Mouse (Mus musculus) limb, embryonic 15.5 days (tissue): ENCODE data around the gene Snx25. TPM values are rescaled to one million over a fixed set of nuclear protein-coding genes. Genes with fewer than 3 reads are reported as not detected.

Source experiments
- ATAC-seq: fragments of 200-750 bp; cut with Nextera tagmentation; 2 replicates; pipeline ENCODE4 v1.8.0; 2017; ENCODE audit warnings: low read depth, moderate TSS enrichment; ENCODE audit not compliant: insufficient number of reproducible peaks, low FRiP score, low TSS enrichment
- H3K27ac ChIP-seq: fragments of 300-500 bp; sonication (generic); 2 replicates; pipeline ENCODE4 v1.5.1; 2015; ENCODE audit warnings: moderate library complexity, mild to moderate bottlenecking, inconsistent platforms
- H3K27me3 ChIP-seq: fragments of 300-500 bp; sonication (generic); 2 replicates; pipeline ENCODE4 v1.6.1; 2015; ENCODE audit warnings: inconsistent platforms
- H3K36me3 ChIP-seq: fragments of 300-500 bp; sonication (generic); 2 replicates; pipeline ENCODE4 v1.6.1; 2015; ENCODE audit warnings: inconsistent platforms
- H3K4me1 ChIP-seq: fragments of 300-500 bp; sonication (generic); 2 replicates; pipeline ENCODE4 v1.6.1; 2015; ENCODE audit warnings: inconsistent platforms
- H3K4me2 ChIP-seq: fragments of 300-500 bp; sonication (generic); 2 replicates; pipeline ENCODE4 v1.6.1; 2015; ENCODE audit warnings: mild to moderate bottlenecking, inconsistent platforms
- H3K4me3 ChIP-seq: fragments of 300-500 bp; sonication (generic); 2 replicates; pipeline ENCODE4 v1.5.1; 2015; ENCODE audit warnings: mild to moderate bottlenecking, inconsistent platforms
- H3K9ac ChIP-seq: fragments of 300-500 bp; sonication (generic); 2 replicates; pipeline ENCODE4 v1.6.1; 2015; ENCODE audit warnings: inconsistent platforms
- H3K9me3 ChIP-seq: fragments of 300-500 bp; sonication (generic); 2 replicates; pipeline ENCODE4 v1.6.1; 2016; ENCODE audit warnings: inconsistent platforms
- WGBS: fragments of 180-500 bp; shearing (Covaris S2); methylation state at CpG from one replicate; pipeline ENCODE4 v1.1.7; 2015; 5-methylcytosine and 5-hydroxymethylcytosine counted together
- polyA plus RNA-seq: library from polyadenylated mRNA; unstranded; fragments of >200 nt; fragmentation: Nextera tagmentation; extraction: Ambion mirVana; gene quantifications from 2 replicates; pipeline ENCODE4 v1.2.1, GENCODE M21; 2015

Snx25 gene
- polyA plus RNA-seq, result 5.4 and 6.1 TPM in 2 replicates

DNA sequence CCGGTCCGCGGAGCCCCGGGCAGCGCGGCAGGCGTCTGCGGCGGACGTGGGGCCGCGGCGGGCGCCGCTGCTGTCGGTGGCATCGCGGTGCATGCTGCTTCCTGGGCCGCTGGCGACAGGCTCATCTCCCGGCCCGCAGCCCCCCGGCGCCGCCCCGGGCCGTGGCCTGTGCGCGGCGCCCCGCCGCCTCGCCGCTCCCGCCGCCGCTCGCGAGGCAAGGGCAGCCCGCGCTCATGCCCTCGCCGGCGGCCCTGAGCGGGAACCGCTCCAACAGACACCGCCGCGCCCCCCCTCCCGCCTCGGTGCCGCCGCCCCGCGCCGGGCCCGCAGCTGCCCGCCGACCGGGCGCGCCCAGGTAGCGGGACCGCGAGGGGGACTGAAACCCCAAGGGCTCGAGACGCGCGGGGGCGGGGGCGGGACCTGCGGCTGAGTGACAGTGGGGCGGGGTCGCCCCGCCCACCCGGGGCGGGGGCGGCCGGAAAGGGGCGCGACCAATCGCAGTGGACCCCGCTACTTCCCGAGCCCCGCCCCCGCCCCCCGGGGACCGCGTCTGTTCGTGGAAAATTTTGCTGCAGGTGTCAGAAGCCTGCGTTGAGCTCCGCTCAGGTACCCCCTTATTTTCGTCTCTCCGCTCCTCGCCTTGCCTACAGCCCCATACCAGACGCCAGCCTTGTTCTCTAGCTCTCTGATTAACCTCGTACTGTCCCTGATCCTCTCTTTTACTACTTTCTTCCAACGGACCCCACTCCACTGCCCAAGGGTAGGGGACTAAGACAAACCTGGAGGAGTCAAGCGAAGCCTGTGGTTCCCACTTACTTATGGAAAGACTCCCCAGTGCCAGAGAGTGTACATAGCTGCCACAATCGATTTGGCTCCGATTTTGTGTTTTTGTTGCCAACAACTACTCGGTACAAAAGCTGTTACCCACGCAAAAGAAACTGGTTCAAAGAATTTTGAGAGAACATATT is at the start of gene Snx25:
Gene Snx25, minus strand, starts transcription at position 96 of the 968 bp plus-strand sequence.
- Histone ChIP-seq H3K4me1 (peaks cover 17% of the 10 kb centered on the region), H3K4me3 (peak within 1 kb of the TSS; percentile 70), H3K27ac (peak within 1 kb of the TSS; percentile 64), H3K9me3 (no peaks in the 10 kb centered on the region), H3K4me2 (peak within 1 kb of the TSS; percentile 78), H3K36me3 (no peaks in the 10 kb centered on the region), H3K27me3 (peaks cover 2% of the 10 kb centered on the region; the same call in 1 of the 2 replicates), H3K9ac (peak within 1 kb of the TSS; percentile 56)
- WGBS, result 4% methylated on average over 36 of the region's 103 CpGs
- ATAC-seq, result peak; percentile 80

DNA sequence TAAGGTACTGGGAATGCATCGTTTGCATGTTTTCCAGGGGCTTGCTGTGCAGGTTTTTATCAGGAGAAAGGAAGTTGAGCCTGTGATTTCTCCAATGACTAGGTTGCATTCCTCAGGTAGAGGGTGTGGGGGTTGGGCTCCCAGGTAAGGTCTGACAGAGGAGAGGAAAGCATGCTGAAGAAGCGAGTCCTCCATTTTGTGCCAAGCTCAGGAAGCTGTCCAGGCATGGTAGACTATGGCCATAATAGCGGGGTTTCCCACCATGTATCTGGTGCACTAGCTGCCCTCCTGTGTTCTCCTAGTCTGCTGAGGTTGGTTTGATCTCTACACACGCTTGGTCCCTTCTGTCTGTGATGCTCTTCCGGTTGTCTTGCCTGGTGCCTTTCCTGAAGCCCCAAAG is 45.7 kb upstream of the Snx25 start:
- no peak for ATAC-seq
- no peak overlapping the region for H3K9ac ChIP-seq
- 85% methylated on average over 5 of the region's 5 CpGs for WGBS
- no peak overlapping the region for H3K4me2 ChIP-seq
- peaks cover 27% of the 10 kb centered on the region for H3K36me3 ChIP-seq
- no peak overlapping the region for H3K27ac ChIP-seq
- H3K9me3 ChIP-seq, result no peaks in the 10 kb centered on the region
- H3K4me3 ChIP-seq, result no peak overlapping the region
- H3K4me1 ChIP-seq, result no peaks in the 10 kb centered on the region
- H3K27me3 ChIP-seq, result no peaks in the 10 kb centered on the region

DNA sequence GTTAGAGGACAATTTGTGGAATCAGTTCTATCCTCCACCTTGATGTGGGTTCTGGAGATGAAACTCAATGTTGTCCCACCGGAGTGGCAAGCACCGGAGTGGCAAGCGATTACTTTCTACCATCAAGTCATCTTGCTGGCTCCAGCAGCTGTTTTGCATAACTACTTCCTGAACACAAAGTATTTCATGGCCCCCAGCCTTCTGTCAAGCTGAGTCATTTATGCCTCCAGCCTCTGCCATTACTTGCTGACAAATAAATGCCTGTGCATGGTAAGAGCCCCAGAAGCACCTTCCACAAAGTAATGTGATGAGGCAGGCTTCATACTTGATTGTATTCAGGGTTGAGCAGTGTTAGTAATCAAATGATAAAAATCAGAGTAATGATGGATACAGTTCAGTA is 44.9 kb upstream of the Snx25 start:
- H3K27ac ChIP-seq, result no peak overlapping the region
- no peaks in the 10 kb centered on the region for H3K9me3 ChIP-seq
- WGBS, result 72% methylated on average over 3 of the region's 3 CpGs
- no peaks in the 10 kb centered on the region for H3K27me3 ChIP-seq
- H3K9ac ChIP-seq, result no peak overlapping the region
- no peak for ATAC-seq
- H3K4me2 ChIP-seq, result no peak overlapping the region
- H3K36me3 ChIP-seq, result peaks cover 21% of the 10 kb centered on the region
- no peak overlapping the region for H3K4me3 ChIP-seq
- H3K4me1 ChIP-seq, result no peaks in the 10 kb centered on the region

DNA sequence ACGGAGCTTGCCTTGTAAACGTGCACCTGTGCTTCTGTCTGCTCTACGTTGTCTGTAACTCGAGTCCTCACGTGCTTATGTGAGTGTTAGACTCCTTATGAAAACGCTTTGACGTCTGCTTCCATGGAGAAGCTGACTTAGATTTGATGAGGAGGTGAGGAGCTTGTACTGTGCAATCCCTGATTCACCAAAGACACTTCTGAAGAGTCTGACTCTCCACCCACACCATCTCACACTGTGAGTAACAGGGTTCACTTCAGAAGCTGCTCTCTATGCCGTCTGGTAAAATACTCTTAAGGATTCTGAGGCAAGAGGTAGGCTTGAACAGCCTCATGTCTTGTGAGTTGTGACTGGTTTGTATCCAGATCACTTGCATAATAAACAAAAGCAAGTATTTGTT is 41.1 kb upstream of the Snx25 start:
- Histone ChIP-seq H3K4me1 (no peaks in the 10 kb centered on the region), H3K27me3 (no peaks in the 10 kb centered on the region)
- 70% methylated on average over 8 of the region's 8 CpGs for WGBS

DNA sequence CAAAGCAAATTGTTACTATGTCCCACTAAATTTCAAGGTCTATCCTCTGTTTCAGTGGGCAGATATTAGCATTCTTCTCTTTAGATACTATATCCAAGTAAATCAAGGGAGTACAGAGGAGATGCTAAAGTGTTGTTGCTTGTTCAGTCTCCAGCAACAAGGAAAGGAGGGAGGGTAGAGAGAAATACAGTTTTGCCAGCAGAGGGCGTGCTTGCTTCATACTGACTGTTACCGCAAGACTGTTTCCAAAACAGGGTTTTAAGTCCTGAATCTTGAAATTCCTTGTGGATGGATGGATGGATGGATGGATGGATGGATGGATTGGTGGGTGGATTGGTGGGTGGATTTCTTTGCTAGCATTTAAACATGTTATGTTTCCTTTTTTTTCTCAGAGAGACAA is 33.4 kb upstream of the Snx25 start:
- no peak for ATAC-seq
- no peaks in the 10 kb centered on the region for H3K4me1 ChIP-seq
- H3K4me2 ChIP-seq, result no peak overlapping the region
- 7% methylated on average over 2 of the region's 2 CpGs for WGBS
- no peak overlapping the region for H3K9ac ChIP-seq
- no peaks in the 10 kb centered on the region for H3K27me3 ChIP-seq
- peaks cover 16% of the 10 kb centered on the region; the same call in 1 of the 2 replicates for H3K36me3 ChIP-seq
- H3K27ac ChIP-seq, result no peak overlapping the region
- no peaks in the 10 kb centered on the region for H3K9me3 ChIP-seq
- no peak overlapping the region for H3K4me3 ChIP-seq

More for the DNA sequence above, 41.1 kb upstream of the Snx25 start:
- no peak overlapping the region for H3K9ac ChIP-seq
- no peaks in the 10 kb centered on the region for H3K9me3 ChIP-seq
- no peak for ATAC-seq
- H3K36me3 ChIP-seq, result peaks cover 25% of the 10 kb centered on the region
- no peak overlapping the region for H3K4me3 ChIP-seq
- no peak overlapping the region for H3K27ac ChIP-seq
- no peak overlapping the region for H3K4me2 ChIP-seq

DNA sequence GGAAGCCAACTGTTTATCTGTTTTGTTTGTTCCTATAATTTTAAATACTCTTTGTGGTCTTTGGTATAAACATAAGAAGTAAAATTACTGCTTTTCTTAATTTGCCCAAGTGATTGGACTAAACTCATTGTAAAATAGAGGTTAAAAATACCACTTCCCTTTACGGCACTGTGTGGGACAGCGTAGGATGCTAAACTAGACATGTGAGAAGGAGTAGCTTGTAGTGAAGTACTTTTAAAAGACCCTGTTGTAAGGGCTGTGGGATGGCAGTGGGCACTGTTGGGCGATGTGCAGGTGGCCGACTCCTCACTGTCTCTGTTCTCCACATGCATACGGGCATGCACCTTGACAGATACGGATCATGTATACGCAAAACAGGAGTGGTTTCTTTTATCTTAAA is 28.2 kb upstream of the Snx25 start:
- Histone ChIP-seq H3K4me1 (no peaks in the 10 kb centered on the region), H3K27me3 (no peaks in the 10 kb centered on the region), H3K9ac (no peak overlapping the region), H3K27ac (no peak overlapping the region), H3K36me3 (peaks cover 18% of the 10 kb centered on the region; the same call in 1 of the 2 replicates), H3K4me3 (no peak overlapping the region), H3K4me2 (no peak overlapping the region), H3K9me3 (no peaks in the 10 kb centered on the region)
- ATAC-seq, result no peak
- 89% methylated on average over 7 of the region's 7 CpGs for WGBS

DNA sequence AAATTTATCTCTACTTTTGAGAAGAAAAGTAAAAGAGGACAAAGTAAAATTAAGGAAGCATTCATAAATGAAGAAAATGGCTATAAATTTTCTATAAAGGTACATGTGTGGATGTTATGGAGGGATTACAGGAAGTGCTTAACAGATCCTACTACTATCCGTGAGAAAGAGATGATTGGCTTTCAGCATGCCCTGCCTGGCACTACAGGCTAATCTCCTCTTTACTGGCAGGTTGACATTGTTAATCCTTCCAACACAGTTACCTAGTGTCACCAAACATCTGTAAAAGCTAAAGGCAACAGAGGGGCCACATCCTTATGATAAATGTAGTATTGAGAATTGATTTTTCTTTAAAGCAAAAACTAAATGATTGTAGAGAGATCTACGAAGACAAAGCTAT is 21.7 kb upstream of the Snx25 start:
- H3K4me3 ChIP-seq, result no peak overlapping the region
- no peak for ATAC-seq
- no peak overlapping the region for H3K27ac ChIP-seq
- no peaks in the 10 kb centered on the region for H3K9me3 ChIP-seq
- no peak overlapping the region for H3K4me2 ChIP-seq
- peaks cover 27% of the 10 kb centered on the region for H3K36me3 ChIP-seq
- no peaks in the 10 kb centered on the region for H3K4me1 ChIP-seq
- H3K27me3 ChIP-seq, result no peaks in the 10 kb centered on the region
- no peak overlapping the region for H3K9ac ChIP-seq
- WGBS, result 75% methylated on average over 2 of the region's 2 CpGs

DNA sequence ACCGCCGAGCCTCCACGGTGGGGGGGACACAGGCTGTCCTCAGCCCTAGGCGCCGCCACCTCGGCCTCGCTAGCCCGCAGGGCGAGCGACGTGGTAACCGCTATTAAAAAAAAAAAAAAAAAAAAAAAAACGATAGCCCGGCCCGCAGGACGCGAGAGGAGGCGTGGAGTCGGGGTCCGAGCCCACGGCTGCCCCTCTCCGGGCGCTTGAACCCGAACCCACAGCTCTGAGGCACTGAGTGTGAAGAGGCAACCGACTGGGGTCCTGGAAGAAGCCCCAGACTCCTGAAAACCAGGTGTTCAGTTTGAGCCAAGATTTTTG is 11.9 kb upstream of the Snx25 start:
- ATAC-seq, result peak; percentile 44
- Histone ChIP-seq H3K4me3 (peak overlapping the region; percentile 84), H3K27me3 (no peaks in the 10 kb centered on the region), H3K36me3 (no peaks in the 10 kb centered on the region), H3K9me3 (no peaks in the 10 kb centered on the region), H3K27ac (peak overlapping the region; percentile 86), H3K9ac (peak overlapping the region; percentile 83), H3K4me2 (peak overlapping the region; percentile 60), H3K4me1 (no peaks in the 10 kb centered on the region)
- under 1% methylated on average over 22 of the region's 25 CpGs for WGBS

DNA sequence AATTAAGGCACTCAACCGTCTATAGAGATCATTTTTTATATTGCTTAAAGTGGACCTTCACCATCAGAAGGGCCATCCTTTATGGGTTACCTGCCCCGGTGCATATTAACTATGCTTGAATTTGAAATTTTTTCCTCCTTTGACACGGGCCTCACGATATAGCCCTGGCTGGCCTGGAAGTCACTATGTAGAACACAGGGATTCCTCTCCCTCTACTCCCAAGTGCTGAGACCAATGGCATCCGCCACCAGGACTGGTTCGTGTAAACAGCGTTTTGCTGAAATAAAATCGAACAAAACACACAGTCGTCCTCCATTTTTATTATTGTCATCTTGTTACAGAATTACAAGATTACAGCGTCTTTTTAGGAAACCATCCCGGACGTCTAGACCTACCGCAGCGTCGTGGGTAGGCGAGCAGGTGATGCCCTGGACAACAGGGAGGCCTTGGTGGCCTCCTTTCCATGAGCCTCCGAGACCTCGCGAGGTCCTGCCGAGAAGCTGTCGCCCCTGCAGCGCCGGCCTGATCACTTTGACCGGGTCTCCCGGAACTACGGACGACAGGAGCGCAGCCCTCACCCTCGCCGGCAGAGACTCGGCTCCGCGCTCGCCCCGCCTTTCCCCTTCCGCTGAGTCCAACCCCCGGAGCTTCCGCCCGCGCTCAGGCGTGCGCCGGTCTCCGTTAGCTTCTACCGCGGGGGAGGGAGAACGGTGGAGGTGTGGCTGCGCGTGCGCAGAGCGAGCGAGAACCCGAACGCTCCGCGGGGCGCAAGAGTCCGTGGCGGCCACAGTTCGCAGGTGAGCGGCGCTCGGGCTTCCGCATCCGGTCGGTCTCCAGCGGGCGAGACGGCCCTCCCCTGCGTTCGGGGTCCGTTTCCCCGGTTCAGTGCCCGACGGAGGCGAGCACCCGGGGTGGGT is 11.3 kb upstream of the Snx25 start:
- no peaks in the 10 kb centered on the region for H3K9me3 ChIP-seq
- WGBS, result 2% methylated on average over 73 of the region's 77 CpGs
- peak overlapping the region; percentile 84 for H3K4me3 ChIP-seq
- ATAC-seq, result peak; percentile 95
- H3K36me3 ChIP-seq, result no peaks in the 10 kb centered on the region
- H3K9ac ChIP-seq, result peak overlapping the region; percentile 83
- H3K4me2 ChIP-seq, result peak overlapping the region; percentile 60
- peak overlapping the region; percentile 86 for H3K27ac ChIP-seq
- no peaks in the 10 kb centered on the region for H3K27me3 ChIP-seq
- no peaks in the 10 kb centered on the region for H3K4me1 ChIP-seq

DNA sequence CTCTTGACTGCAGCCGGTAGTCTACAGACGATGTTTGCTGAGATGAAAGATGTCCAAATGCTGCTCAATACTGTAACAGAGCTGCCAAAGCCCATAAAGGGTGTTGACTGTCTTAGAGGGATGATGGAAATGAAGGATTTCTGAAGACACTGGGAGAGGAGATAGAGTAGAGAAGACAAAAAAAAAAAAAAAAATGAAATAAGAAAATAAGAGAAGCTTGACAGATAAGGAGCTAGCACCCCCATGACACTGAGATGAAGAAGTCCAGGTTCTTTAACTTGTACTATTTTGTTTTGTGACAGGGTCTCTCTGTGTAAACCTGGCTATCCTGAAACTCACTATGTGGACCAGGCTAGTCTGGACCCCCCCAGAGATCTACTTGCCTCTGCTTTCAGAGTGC is 1.1 kb upstream of the Snx25 start:
- no peak overlapping the region for H3K9ac ChIP-seq
- peak overlapping the region; percentile 78; the same call in 1 of the 2 replicates for H3K4me2 ChIP-seq
- 21% methylated on average over 2 of the region's 2 CpGs for WGBS
- H3K4me3 ChIP-seq, result peak overlapping the region; percentile 70
- H3K4me1 ChIP-seq, result peaks cover 17% of the 10 kb centered on the region
- H3K9me3 ChIP-seq, result no peaks in the 10 kb centered on the region
- H3K27me3 ChIP-seq, result peaks cover 2% of the 10 kb centered on the region; the same call in 1 of the 2 replicates
- H3K27ac ChIP-seq, result no peak overlapping the region
- H3K36me3 ChIP-seq, result no peaks in the 10 kb centered on the region
- ATAC-seq, result no peak

DNA sequence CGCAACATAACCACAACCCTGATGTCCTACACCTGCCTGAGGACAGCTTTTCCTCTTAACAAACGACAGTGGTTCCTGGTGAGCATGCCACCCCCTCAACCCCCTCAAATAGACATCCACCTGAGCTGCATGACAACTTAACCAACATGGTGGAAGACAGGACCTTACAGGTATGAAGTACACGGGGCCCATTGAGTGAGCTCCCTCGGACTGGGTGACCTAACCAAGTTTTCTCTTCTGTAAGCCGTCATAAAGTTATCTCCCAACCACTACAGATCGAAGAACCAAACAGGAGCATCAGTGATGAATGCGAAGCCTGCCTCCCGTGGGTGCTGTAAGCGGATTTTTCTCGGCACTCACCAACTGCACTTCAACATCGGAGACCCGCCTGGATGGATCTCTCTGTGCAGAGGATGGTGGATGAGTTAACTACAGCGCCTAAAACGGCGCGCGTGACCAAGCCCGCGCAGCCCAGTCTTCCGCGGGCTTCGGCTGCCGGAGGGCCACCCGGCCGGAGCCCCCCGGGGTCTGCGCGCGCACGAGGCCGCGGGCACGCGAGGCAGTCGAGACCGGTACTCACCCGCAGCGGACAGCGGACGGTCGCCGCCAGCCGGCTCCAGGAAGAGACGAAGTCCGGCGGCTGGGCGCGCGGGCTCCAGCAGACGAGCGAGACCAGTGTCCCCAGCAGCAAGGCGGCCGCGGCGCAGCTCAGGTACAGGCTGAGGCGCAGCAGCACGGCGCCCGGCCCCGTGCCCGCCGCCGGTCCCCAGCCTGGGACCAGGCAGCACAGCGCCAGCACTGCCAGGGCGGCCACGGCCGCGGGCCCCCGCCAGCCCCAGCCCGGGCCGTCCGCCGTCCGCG is 527 bp downstream of the Snx25 start, which contains the start of gene Cfap97:
Gene Cfap97, plus strand, starts transcription at position 570 of the 861 bp plus-strand sequence.
- Histone ChIP-seq H3K4me3 (peak within 1 kb of the TSS; percentile 70), H3K9ac (peak within 1 kb of the TSS; percentile 56), H3K36me3 (no peaks in the 10 kb centered on the region), H3K4me1 (peaks cover 17% of the 10 kb centered on the region), H3K9me3 (no peaks in the 10 kb centered on the region), H3K27ac (peak within 1 kb of the TSS; percentile 64), H3K4me2 (peak within 1 kb of the TSS; percentile 78), H3K27me3 (peaks cover 2% of the 10 kb centered on the region; the same call in 1 of the 2 replicates)
- 1% methylated on average over 59 of the region's 75 CpGs for WGBS
- ATAC-seq, result peak; percentile 64
